Mouse (Mus musculus) naive thymus-derived CD4-positive, alpha-beta T cell, adult 2 months (primary cell): ENCODE results near the gene Tecrl.

Source experiments
- DNase-seq: peaks from one replicate; pipeline ENCODE4 v3.0.0-alpha.2; 2011; ENCODE audit warnings: low read depth

Tecrl gene

GRCm38 (mm10) chr5:83354846-83355561 lies at the start of gene Tecrl:
Gene Tecrl, minus strand, starts transcription at chr5:83355195.
- DNase-seq = no peak

GRCm38 (mm10) chr5:83385021-83385420 lies 30.0 kb upstream of the Tecrl start:
- DNase-seq = no peak

GRCm38 (mm10) chr5:83351615-83352014 lies 3.4 kb downstream of the Tecrl start:
- DNase-seq = no peak

GRCm38 (mm10) chr5:83339144-83339543 lies 15.9 kb downstream of the Tecrl start:
- DNase-seq = no peak

- DNase-seq = no peak
Measured at GRCm38 (mm10) chr5:83267148-83267776, 87.7 kb downstream of the Tecrl start.

GRCm38 (mm10) chr5:83260059-83260458 lies 94.9 kb downstream of the Tecrl start:
- no peak for DNase-seq

GRCm38 (mm10) chr5:83254141-83254540 lies 100.9 kb downstream of the Tecrl start:
- no peak for DNase-seq

GRCm38 (mm10) chr5:83238848-83239452 lies 116.0 kb downstream of the Tecrl start:
- DNase-seq = no peak
